Mouse (Mus musculus): ENCODE data around the gene Cep128. TPM values are rescaled to one million over a fixed set of nuclear protein-coding genes. Genes with fewer than 3 reads are reported as not detected.

The Cep128 gene
- 3.1 and 8.2 TPM in 2 replicates for polyA plus RNA-seq (2012; rRNA removed; ENCODE audit: low replicate concordance)

GRCm38 (mm10) chr12:91384281-91385017 is at the start of gene Cep128, which contains the start of gene Tshr:
Gene Cep128 (minus strand): TSS chr12:91384409.
Gene Tshr (plus strand): TSS chr12:91384563.

Other genes with a start within 250 kb of the Cep128 start
- gene Tshr, start 154 bp upstream of the Cep128 start, polyA plus RNA-seq (2012; rRNA removed; ENCODE audit: low replicate concordance) = 34.4 and 94.7 TPM in 2 replicates
- gene Gtf2a1, start 206.1 kb upstream of the Cep128 start, polyA plus RNA-seq (2012; rRNA removed; ENCODE audit: low replicate concordance) = 14.3 and 17.7 TPM in 2 replicates

All from subcutaneous adipose tissue, adult 2 months (tissue).